Mouse (Mus musculus): Measurements from ENCODE around the gene Vps37b. TPM values are rescaled to one million over a fixed set of nuclear protein-coding genes. Genes with fewer than 3 reads are reported as not detected.

The Vps37b gene
- polyA plus RNA-seq, 2 experiments: 8.8 to 11.5 TPM

DNA sequence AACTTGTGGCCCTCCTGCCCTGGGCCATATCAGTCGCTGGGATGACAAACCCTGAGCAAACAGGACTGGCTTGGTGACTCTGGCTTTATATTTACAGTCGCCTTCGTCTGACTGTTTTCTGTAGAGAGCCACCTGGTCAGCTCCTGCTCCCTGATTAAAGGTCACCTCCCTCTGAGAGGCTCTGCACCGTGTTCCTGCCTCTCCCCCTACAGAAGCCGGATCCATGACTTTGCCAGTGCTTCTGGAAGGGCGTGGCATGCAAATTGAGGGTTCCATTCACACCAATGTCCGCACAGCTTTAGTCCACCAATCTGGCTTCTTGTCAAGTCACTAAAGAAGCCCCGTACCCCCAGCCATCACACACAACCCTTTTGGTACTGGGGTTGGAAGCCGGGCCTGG is 44.5 kb upstream of the Vps37b start:
- peaks cover 0 to 23% of the 10 kb centered on the region in 2 experiments; a peak in 2 of 4 replicates for H3K4me1 ChIP-seq (replicated peaks; ENCODE audit: control insufficient read depth in 2 of 2, insufficient read depth in 2 of 2, low read length in 1 of 2)
- H3K4me2 ChIP-seq (ENCODE audit: low read depth): no peak overlapping the region
- H3K27ac ChIP-seq: no peak overlapping the region
- no peaks in the 10 kb centered on the region for H3K36me3 ChIP-seq (replicated peaks; ENCODE audit: control insufficient read depth, insufficient read depth, low read depth)
- no peak overlapping the region for H3K9ac ChIP-seq (replicated peaks)
- ATAC-seq (ENCODE audit: insufficient read depth): peak; percentile 42; the same call in 1 of the 2 replicates
- DNase-seq (ENCODE audit: low read depth in 3 of 3, low spot score in 3 of 3): no peak
- TF ChIP-seq CTCF (IDR thresholded peaks at IDR 0.05; ENCODE audit: low read depth) (no peak), EP300 (IDR thresholded peaks at IDR 0.05; ENCODE audit: low read depth) (no peak)
- H3K4me3 ChIP-seq (ENCODE audit: insufficient read depth in 1 of 2, low read depth in 2 of 2, low read length in 2 of 2): no peak overlapping the region
- H3K9me3 ChIP-seq (ENCODE audit: control insufficient read depth, low read length): no peaks in the 10 kb centered on the region
- WGBS (ENCODE audit: insufficient replicate concordance): 61% methylated on average over 9 of the region's 9 CpGs
- no peaks in the 10 kb centered on the region for H3K27me3 ChIP-seq (ENCODE audit: control insufficient read depth, insufficient read depth, low read length)

DNA sequence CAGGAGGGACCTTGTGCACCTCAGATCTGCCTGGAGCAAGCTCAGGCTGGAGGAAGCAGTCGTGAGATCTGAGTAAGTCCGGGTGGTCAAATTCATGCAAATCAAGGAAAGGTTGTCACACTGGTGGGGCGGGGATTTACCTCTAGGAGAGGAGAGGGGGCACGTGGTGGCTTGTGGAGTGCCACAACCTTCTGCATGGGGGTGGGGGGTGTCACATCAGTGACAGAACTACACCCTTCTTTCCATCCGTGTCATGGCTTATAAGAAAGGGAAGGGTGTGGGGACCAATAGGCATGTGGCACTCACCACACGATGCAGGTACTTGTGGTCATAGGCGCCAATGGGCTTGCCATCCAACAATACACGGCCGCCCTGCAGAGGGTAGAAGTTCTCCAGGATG is 43.6 kb upstream of the Vps37b start:
- TF ChIP-seq CTCF (IDR thresholded peaks at IDR 0.05; ENCODE audit: low read depth) (no peak), EP300 (IDR thresholded peaks at IDR 0.05; ENCODE audit: low read depth) (no peak)
- no peak for ATAC-seq (ENCODE audit: insufficient read depth)
- H3K27me3 ChIP-seq (ENCODE audit: control insufficient read depth, insufficient read depth, low read length): no peaks in the 10 kb centered on the region
- no peak for DNase-seq (ENCODE audit: low read depth in 3 of 3, low spot score in 3 of 3)
- H3K36me3 ChIP-seq (replicated peaks; ENCODE audit: control insufficient read depth, insufficient read depth, low read depth): no peaks in the 10 kb centered on the region
- H3K9me3 ChIP-seq (ENCODE audit: control insufficient read depth, low read length): no peaks in the 10 kb centered on the region
- H3K27ac ChIP-seq: no peak overlapping the region
- H3K4me2 ChIP-seq (ENCODE audit: low read depth): no peak overlapping the region
- no peak overlapping the region for H3K9ac ChIP-seq (replicated peaks)
- 55% methylated on average over 9 of the region's 9 CpGs for WGBS (ENCODE audit: insufficient replicate concordance)
- H3K4me3 ChIP-seq (ENCODE audit: insufficient read depth in 1 of 2, low read depth in 2 of 2, low read length in 2 of 2): no peak overlapping the region
- H3K4me1 ChIP-seq (replicated peaks; ENCODE audit: control insufficient read depth in 2 of 2, insufficient read depth in 2 of 2, low read length in 1 of 2): peaks cover 0 to 23% of the 10 kb centered on the region in 2 experiments; a peak in 2 of 4 replicates

DNA sequence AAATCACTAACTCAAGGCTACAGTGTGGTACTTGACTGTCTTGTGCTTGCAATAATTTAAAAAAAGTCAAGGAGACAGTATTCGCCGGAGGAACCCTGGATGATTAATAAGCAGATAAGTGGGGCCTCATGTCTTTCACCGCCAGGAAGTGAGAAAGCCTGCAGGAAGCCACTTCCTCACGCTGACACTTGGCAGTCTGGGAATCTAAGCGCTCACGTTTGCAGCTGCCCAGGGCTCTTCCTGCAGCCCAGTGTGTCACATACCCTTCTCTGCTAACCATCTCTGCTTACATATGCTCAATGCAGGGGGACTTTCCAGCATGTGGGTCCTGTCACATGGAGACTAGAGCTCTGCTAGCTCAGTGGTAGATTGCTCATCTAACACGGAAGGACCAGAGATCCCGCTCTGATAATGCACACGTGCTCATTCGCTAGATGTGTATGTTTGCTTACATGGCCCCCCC is 42.8 kb upstream of the Vps37b start:
- DNase-seq (ENCODE audit: low read depth in 3 of 3, low spot score in 3 of 3) (no peak), ATAC-seq (ENCODE audit: insufficient read depth) (no peak)
- H3K4me1 ChIP-seq (replicated peaks; ENCODE audit: control insufficient read depth in 2 of 2, insufficient read depth in 2 of 2, low read length in 1 of 2): peaks cover 0 to 19% of the 10 kb centered on the region in 2 experiments; a peak in 2 of 4 replicates
- H3K9ac ChIP-seq (replicated peaks): no peak overlapping the region
- H3K9me3 ChIP-seq (ENCODE audit: control insufficient read depth, low read length): no peaks in the 10 kb centered on the region
- no peak overlapping the region for H3K4me3 ChIP-seq (ENCODE audit: insufficient read depth in 1 of 2, low read depth in 2 of 2, low read length in 2 of 2)
- H3K36me3 ChIP-seq (replicated peaks; ENCODE audit: control insufficient read depth, insufficient read depth, low read depth): no peaks in the 10 kb centered on the region
- H3K27me3 ChIP-seq (ENCODE audit: control insufficient read depth, insufficient read depth, low read length): no peaks in the 10 kb centered on the region
- no peak for TF ChIP-seq CTCF (IDR thresholded peaks at IDR 0.05; ENCODE audit: low read depth)
- TF ChIP-seq EP300 (IDR thresholded peaks at IDR 0.05; ENCODE audit: low read depth): no peak
- WGBS (ENCODE audit: insufficient replicate concordance): 13% methylated on average over 10 of the region's 10 CpGs
- H3K27ac ChIP-seq: no peak overlapping the region
- H3K4me2 ChIP-seq (ENCODE audit: low read depth): no peak overlapping the region

DNA sequence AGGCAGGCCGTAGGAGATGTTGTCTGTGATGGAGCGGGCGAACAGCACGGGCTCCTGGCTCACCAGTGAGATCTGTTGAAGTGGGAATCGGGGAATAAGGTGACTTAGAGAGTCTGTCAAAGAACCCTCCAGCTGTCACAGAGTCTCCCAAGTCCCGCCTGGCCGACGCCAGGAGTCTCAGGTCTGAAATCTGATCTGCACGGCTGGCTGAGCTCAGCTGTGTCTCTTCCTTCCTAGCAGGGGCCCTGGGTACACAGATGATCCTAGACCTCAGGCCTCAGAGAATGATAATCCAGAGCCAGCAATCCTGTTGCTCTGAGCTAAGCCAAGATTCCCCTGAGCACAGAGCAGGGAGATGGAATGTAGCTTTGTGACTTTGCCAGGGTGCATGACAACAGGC is 41.6 kb upstream of the Vps37b start:
- no peaks in the 10 kb centered on the region for H3K9me3 ChIP-seq (ENCODE audit: control insufficient read depth, low read length)
- H3K4me2 ChIP-seq (ENCODE audit: low read depth): no peak overlapping the region
- H3K4me3 ChIP-seq (ENCODE audit: insufficient read depth in 1 of 2, low read depth in 2 of 2, low read length in 2 of 2): no peak overlapping the region
- 53% methylated on average over 9 of the region's 9 CpGs for WGBS (ENCODE audit: insufficient replicate concordance)
- H3K9ac ChIP-seq (replicated peaks): no peak overlapping the region
- H3K4me1 ChIP-seq (replicated peaks; ENCODE audit: control insufficient read depth in 2 of 2, insufficient read depth in 2 of 2, low read length in 1 of 2): peaks cover 0 to 21% of the 10 kb centered on the region in 2 experiments; a peak in 2 of 4 replicates
- TF ChIP-seq CTCF (IDR thresholded peaks at IDR 0.05; ENCODE audit: low read depth) (no peak), EP300 (IDR thresholded peaks at IDR 0.05; ENCODE audit: low read depth) (no peak)
- no peaks in the 10 kb centered on the region for H3K36me3 ChIP-seq (replicated peaks; ENCODE audit: control insufficient read depth, insufficient read depth, low read depth)
- no peak for DNase-seq (ENCODE audit: low read depth in 3 of 3, low spot score in 3 of 3)
- H3K27ac ChIP-seq: no peak overlapping the region
- no peaks in the 10 kb centered on the region for H3K27me3 ChIP-seq (ENCODE audit: control insufficient read depth, insufficient read depth, low read length)
- no peak for ATAC-seq (ENCODE audit: insufficient read depth)

DNA sequence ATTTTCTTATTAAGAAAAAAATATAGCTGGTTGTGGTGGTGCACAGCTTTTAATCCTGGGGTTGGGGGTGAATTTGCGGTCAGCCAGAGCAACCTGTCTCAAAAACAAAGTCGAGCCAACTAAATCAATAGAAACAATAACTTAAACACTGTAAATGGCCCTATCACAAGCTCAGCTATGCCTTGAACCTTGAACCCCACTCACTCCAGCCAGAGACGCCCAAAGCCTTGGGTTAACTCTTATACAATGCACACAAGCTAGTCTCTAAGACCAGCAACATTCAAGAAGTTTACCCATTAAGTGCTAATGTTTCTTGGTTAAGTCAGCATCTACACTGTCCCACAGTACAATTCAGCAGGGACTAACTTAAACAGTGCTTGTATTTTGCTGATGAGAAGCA is 37.6 kb upstream of the Vps37b start:
- H3K4me1 ChIP-seq (replicated peaks; ENCODE audit: control insufficient read depth in 2 of 2, insufficient read depth in 2 of 2, low read length in 1 of 2): peaks cover 0 to 5% of the 10 kb centered on the region in 2 experiments; a peak in 2 of 4 replicates
- H3K27ac ChIP-seq: no peak overlapping the region
- H3K9ac ChIP-seq (replicated peaks): no peak overlapping the region
- H3K27me3 ChIP-seq (ENCODE audit: control insufficient read depth, insufficient read depth, low read length): no peaks in the 10 kb centered on the region
- H3K36me3 ChIP-seq (replicated peaks; ENCODE audit: control insufficient read depth, insufficient read depth, low read depth): no peaks in the 10 kb centered on the region
- H3K4me2 ChIP-seq (ENCODE audit: low read depth): no peak overlapping the region
- ATAC-seq (ENCODE audit: insufficient read depth): no peak
- TF ChIP-seq EP300 (IDR thresholded peaks at IDR 0.05; ENCODE audit: low read depth): no peak
- TF ChIP-seq CTCF (IDR thresholded peaks at IDR 0.05; ENCODE audit: low read depth): no peak
- H3K4me3 ChIP-seq (ENCODE audit: insufficient read depth in 1 of 2, low read depth in 2 of 2, low read length in 2 of 2): no peak overlapping the region
- no peaks in the 10 kb centered on the region for H3K9me3 ChIP-seq (ENCODE audit: control insufficient read depth, low read length)
- WGBS (ENCODE audit: insufficient replicate concordance): 57% methylated on average over 3 of the region's 3 CpGs
- DNase-seq (ENCODE audit: low read depth in 3 of 3, low spot score in 3 of 3): no peak
